Mouse (Mus musculus): ENCODE results near the gene Nudt8.

DNA sequence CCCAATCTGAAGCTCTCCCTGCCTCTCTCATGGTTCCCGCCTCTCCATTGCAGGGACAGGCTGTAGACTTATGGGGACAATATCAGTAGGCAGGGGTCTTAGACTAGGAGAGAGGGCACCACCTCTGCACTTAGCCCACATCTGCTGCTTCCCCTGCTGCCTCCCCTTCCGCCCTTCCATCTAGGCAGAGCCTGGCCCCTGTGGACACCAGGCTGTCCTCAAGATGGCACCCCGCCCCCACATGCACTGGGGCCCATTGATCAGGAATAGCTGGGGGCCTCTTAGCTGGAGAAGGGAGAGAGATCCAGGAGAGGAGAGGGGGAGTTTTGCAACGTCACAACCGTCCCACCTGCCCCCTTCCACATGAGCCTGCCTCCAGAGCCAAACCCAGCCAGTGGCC lies 8.0 kb upstream of the Nudt8 start, which contains the start of gene Tbx10:
- TF ChIP-seq CTCF (conservative IDR thresholded peaks at IDR 0.05; ENCODE audit: insufficient read depth, insufficient read length, low read depth, low read length) = no peak
- TF ChIP-seq POLR2A (IDR thresholded peaks at IDR 0.05; ENCODE audit: low read depth, low read length) = no peak
